Mouse (Mus musculus): ENCODE results near the gene Pip5k1b.

DNA sequence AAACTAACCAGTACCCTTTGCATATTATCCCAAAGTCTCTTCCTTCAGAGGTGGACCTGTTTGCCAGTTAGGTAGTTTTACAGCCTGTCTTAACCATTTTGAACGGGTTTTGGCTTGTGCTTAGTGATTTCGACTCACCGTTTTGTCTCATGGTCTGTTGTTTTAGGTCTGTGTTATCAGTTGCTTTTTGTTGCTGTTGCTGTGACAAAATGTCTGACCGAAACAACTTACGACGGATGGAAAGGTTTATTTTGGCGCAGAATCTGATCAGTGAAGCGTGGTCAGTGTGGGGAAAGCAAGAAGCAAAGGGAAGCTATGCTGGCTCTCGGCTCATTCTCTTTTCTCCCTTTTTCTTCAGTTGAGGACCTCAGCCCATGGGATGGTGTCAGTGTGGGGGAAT is 7.3 kb downstream of the Pip5k1b start:
- TF ChIP-seq EP300 (IDR thresholded peaks at IDR 0.05; ENCODE audit: low read depth) (no peak), CTCF (IDR thresholded peaks at IDR 0.05; ENCODE audit: low read depth) (no peak)
